Mouse (Mus musculus) limb, embryonic 15.5 days (tissue): Measurements from ENCODE around the gene Hoxc5. TPM values are rescaled to one million over a fixed set of nuclear protein-coding genes. Genes with fewer than 3 reads are reported as not detected.
A peak's percentile ranks its signal among the peaks of the same experiment; 100 is the strongest.

Experiments used
- ATAC-seq: fragments of 200-750 bp; cut with Nextera tagmentation; 2 replicates; pipeline ENCODE4 v1.8.0; 2017; ENCODE audit warnings: low read depth, moderate TSS enrichment; ENCODE audit not compliant: insufficient number of reproducible peaks, low FRiP score, low TSS enrichment
- H3K27ac ChIP-seq: fragments of 300-500 bp; sonication (generic); 2 replicates; pipeline ENCODE4 v1.5.1; 2015; ENCODE audit warnings: moderate library complexity, mild to moderate bottlenecking, inconsistent platforms
- H3K27me3 ChIP-seq: fragments of 300-500 bp; sonication (generic); 2 replicates; pipeline ENCODE4 v1.6.1; 2015; ENCODE audit warnings: inconsistent platforms
- H3K36me3 ChIP-seq: fragments of 300-500 bp; sonication (generic); 2 replicates; pipeline ENCODE4 v1.6.1; 2015; ENCODE audit warnings: inconsistent platforms
- H3K4me1 ChIP-seq: fragments of 300-500 bp; sonication (generic); 2 replicates; pipeline ENCODE4 v1.6.1; 2015; ENCODE audit warnings: inconsistent platforms
- H3K4me2 ChIP-seq: fragments of 300-500 bp; sonication (generic); 2 replicates; pipeline ENCODE4 v1.6.1; 2015; ENCODE audit warnings: mild to moderate bottlenecking, inconsistent platforms
- H3K4me3 ChIP-seq: fragments of 300-500 bp; sonication (generic); 2 replicates; pipeline ENCODE4 v1.5.1; 2015; ENCODE audit warnings: mild to moderate bottlenecking, inconsistent platforms
- H3K9ac ChIP-seq: fragments of 300-500 bp; sonication (generic); 2 replicates; pipeline ENCODE4 v1.6.1; 2015; ENCODE audit warnings: inconsistent platforms
- H3K9me3 ChIP-seq: fragments of 300-500 bp; sonication (generic); 2 replicates; pipeline ENCODE4 v1.6.1; 2016; ENCODE audit warnings: inconsistent platforms
- WGBS: fragments of 180-500 bp; shearing (Covaris S2); methylation state at CpG from one replicate; pipeline ENCODE4 v1.1.7; 2015; 5-methylcytosine and 5-hydroxymethylcytosine counted together
- polyA plus RNA-seq: library from polyadenylated mRNA; unstranded; fragments of >200 nt; fragmentation: Nextera tagmentation; extraction: Ambion mirVana; gene quantifications from 2 replicates; pipeline ENCODE4 v1.2.1, GENCODE M21; 2015

Gene Hoxc5
- polyA plus RNA-seq, 1 experiment from 2014 or later = 2.3 TPM

DNA sequence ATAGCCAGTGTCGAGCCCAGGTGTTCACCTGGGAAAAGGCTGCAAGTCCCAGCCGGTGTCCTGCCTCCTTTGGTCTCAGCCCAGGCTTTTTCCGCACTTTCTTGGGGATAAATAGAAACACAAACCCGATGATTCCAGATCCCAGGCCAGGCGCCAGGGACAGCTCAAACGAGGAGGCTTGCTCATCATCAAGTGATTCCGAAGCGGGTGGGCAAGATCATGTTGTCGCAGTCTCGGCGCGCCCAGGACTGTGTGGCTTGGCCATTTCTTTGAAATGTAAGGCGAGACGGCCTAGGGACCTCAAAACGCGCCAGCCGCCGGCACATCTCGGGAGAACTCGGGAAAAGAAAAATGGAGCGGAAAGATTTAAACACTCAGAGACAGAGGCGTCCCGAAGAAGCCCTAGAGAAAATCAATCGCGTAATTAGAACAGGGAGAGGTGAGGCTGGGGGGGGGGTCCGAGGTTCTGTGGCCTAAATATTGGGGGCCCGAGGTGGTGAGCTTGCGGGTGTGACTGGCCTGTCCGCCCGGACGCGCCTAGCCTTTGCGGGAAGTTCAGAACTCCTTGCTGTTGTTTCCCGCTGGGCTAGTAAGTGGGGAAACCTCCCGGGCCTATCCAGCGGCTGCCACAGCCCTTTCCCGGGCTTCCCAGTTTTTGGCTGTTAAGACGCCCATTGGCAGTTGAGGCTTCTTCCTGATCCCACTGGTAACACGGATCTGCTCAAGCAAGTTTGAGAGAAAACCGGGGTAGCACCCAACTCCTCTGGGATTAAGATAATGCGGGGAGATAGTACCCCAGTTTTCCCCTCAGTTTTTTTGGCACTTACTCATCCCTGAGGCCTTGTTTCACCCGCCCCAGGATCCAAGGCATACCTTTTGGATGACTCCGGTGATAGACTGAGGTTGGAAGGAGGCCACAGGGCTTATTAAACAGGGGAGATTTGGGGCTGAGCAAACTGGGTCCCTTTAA lies 60.3 kb downstream of the Hoxc5 start:
- 0 out of 2 replicates have a peak overlapping the region, but pooled peaks have one; percentile 8 for H3K4me3 ChIP-seq
- no peaks in the 10 kb centered on the region for H3K9me3 ChIP-seq

DNA sequence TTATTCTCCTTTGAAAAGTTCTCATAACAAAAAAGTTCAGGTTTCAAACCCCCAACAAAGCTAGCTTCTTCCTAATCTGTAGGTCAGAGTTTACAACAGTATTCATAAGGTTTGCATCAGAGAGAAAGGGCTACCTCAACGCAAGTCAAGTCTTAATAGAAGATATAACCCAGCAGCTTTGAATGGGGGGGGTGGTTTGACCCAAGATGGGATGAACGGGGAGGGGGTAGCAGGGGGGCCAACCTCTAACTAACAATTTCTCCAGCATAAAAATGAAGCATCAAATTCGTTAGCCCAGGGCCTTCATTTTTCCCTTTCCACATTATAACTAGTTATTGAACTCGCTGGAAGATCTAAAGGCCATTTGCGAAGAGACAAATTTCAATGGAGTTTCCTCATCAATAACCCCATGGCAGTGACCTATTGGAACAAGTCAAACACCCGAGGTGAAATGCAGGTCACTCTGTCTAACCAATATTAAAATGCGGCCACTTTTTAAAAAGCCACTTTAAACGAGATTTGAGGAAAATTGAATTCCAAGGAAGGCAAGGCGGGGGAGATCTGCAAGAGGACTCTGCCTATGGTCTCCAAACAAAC lies 61.8 kb downstream of the Hoxc5 start:
- 38% methylated on average over 9 of the region's 9 CpGs for WGBS
- Histone ChIP-seq H3K27ac (no peak overlapping the region), H3K4me1 (peaks cover 16% of the 10 kb centered on the region), H3K9ac (no peak overlapping the region), H3K4me3 (no peak overlapping the region), H3K9me3 (no peaks in the 10 kb centered on the region), H3K4me2 (no peak overlapping the region), H3K27me3 (peaks cover 90% of the 10 kb centered on the region), H3K36me3 (no peaks in the 10 kb centered on the region)
- ATAC-seq = no peak

More for the DNA sequence above, 60.3 kb downstream of the Hoxc5 start:
- Histone ChIP-seq H3K4me1 (peaks cover 11% of the 10 kb centered on the region), H3K27ac (no peak overlapping the region), H3K9ac (no peak overlapping the region), H3K4me2 (peak overlapping the region; percentile 20; the same call in 1 of the 2 replicates), H3K27me3 (peaks cover 93% of the 10 kb centered on the region), H3K36me3 (no peaks in the 10 kb centered on the region)
- 8% methylated on average over 43 of the region's 43 CpGs for WGBS
- ATAC-seq = no peak

DNA sequence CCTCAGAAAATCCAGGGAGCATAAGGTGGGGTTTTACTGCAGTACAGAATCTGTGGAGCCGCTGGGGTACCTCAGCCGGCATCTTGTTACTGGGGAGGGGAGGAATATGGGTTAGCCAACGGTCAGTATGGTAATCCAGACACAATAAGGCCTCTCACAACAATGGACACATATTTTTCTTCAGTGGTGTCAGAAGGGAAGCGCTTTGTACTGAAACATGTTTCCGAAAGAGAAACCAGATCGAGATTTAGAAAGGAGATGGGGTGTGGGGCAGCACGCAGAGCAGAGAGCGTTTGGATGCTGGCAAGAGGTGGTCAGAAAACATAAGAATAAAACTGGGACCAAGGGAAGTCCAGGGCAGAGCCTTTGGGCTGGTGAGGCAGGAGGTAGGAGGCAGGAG lies 62.9 kb downstream of the Hoxc5 start:
- no peaks in the 10 kb centered on the region for H3K9me3 ChIP-seq
- ATAC-seq = no peak
- H3K4me1 ChIP-seq = peaks cover 27% of the 10 kb centered on the region
- no peak overlapping the region for H3K9ac ChIP-seq
- no peaks in the 10 kb centered on the region for H3K36me3 ChIP-seq
- H3K27ac ChIP-seq = no peak overlapping the region
- no peak overlapping the region for H3K4me3 ChIP-seq
- no peak overlapping the region for H3K4me2 ChIP-seq
- WGBS = 26% methylated on average over 8 of the region's 8 CpGs
- peaks cover 90% of the 10 kb centered on the region for H3K27me3 ChIP-seq

DNA sequence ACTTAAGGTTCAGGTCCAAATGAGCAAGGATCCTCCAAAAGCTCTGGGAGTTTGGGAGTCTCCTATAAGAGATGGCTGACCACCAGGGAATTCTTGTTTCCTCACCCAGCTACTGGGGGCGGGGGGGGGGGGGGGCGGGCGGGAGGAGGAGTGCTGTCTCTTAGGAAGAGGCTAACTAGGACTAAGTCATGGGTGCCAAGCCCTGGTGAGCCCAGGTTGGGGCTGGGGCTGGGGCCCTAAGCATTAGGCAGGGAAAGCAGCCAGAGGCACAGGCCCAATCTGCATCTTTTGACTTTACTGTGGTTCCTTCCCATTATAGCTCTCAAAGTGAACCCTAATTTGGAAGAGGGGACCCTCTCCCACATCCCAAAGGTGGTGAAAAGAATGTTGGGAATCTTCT lies 64.9 kb downstream of the Hoxc5 start:
- H3K4me1 ChIP-seq = peaks cover 26% of the 10 kb centered on the region
- H3K27ac ChIP-seq = no peak overlapping the region
- H3K4me2 ChIP-seq = no peak overlapping the region
- H3K4me3 ChIP-seq = no peak overlapping the region
- H3K36me3 ChIP-seq = no peaks in the 10 kb centered on the region
- no peak for ATAC-seq
- no peaks in the 10 kb centered on the region for H3K9me3 ChIP-seq
- H3K27me3 ChIP-seq = peaks cover 90% of the 10 kb centered on the region
- H3K9ac ChIP-seq = no peak overlapping the region
- WGBS = no CpG with 5 or more reads among the region's 3 CpGs

DNA sequence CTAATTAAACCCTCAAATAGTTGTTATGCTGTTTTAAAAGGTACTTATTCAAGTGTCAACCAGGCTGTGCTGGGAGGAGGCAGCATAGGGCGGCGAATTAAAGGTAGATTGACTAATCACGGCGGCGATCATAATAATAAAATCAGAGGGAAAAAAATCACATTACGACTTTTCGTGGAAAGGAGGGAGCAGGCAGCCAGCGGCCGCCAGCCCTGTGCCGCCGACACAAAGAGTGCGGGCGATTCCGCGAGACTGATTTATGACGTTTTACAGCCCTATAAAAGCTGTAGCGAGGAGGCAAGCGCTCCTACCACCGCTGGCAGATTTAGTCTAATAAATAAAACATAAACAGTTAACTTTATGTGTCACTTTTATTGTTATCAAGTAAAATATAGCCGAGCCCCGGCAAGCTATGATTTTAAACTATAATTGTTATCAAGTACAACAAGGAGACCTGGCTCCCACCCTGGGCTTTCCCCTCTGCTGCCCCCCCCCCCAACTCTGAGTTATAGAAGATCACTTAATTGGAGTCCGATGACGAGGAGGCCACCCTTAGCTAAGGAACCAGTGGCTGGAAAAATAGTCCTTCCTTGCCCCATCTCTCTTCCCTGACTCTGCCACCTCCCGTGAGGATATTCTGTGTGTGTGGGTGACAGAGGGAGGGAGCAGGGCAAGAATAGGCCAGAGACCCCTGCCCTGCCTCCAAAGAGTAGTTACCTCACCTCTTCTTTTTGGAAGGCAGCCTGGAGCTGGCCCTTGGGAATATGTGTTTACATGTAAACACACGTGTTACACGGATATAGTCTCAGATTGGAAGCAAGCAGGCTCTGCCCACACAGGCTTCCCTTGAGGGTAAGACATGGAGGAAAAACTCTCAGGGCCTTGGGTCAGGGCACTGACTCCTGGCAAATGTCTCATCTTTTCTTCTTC lies 65.7 kb downstream of the Hoxc5 start:
- peaks cover 20% of the 10 kb centered on the region for H3K4me1 ChIP-seq
- no peak for ATAC-seq
- H3K4me3 ChIP-seq = no peak overlapping the region
- 4% methylated on average over 26 of the region's 26 CpGs for WGBS
- no peaks in the 10 kb centered on the region for H3K36me3 ChIP-seq
- H3K9ac ChIP-seq = no peak overlapping the region
- H3K4me2 ChIP-seq = no peak overlapping the region
- no peaks in the 10 kb centered on the region for H3K9me3 ChIP-seq
- no peak overlapping the region for H3K27ac ChIP-seq
- H3K27me3 ChIP-seq = peaks cover 90% of the 10 kb centered on the region

DNA sequence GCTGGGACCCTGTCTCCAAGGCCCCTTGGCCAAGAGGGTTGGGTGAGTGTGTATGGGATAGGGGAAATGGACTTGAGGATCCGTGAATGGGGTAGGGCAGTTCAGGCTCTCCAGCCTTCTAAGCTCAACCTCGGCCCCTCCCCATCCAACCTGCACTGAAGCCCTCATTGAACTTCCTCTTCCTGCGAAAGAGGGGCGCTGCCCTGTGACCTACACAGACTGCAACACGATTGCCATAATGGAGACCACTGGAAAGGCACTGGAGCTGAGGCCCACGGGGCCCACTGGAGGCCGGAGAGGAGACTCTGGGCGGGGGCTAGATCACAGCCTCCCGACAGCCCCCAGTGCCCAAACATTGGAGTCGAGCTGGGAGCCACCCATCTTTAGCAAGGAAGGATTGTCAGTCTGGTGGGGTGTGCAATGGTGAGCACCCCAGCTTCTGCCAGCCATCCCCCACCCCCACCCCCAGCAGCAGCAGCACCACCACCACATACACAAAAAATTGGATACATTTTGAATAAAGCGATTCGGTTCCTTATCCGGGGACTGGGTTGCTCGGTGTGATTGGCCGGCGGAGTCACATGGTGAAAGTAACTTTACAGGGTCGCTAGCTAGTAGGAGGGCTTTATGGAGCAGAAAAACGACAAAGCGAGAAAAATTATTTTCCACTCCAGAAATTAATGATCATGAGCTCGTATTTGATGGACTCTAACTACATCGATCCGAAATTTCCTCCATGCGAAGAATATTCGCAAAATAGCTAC lies 67.0 kb downstream of the Hoxc5 start:
- H3K9ac ChIP-seq = no peak overlapping the region
- 7% methylated on average over 24 of the region's 24 CpGs for WGBS
- peak overlapping the region; percentile 39 for H3K4me3 ChIP-seq
- peaks cover 90% of the 10 kb centered on the region for H3K27me3 ChIP-seq
- H3K36me3 ChIP-seq = no peaks in the 10 kb centered on the region
- H3K4me1 ChIP-seq = peaks cover 20% of the 10 kb centered on the region
- H3K4me2 ChIP-seq = peak overlapping the region; percentile 53
- no peaks in the 10 kb centered on the region for H3K9me3 ChIP-seq
- H3K27ac ChIP-seq = no peak overlapping the region
- peak; percentile 10; the same call in 1 of the 2 replicates for ATAC-seq

DNA sequence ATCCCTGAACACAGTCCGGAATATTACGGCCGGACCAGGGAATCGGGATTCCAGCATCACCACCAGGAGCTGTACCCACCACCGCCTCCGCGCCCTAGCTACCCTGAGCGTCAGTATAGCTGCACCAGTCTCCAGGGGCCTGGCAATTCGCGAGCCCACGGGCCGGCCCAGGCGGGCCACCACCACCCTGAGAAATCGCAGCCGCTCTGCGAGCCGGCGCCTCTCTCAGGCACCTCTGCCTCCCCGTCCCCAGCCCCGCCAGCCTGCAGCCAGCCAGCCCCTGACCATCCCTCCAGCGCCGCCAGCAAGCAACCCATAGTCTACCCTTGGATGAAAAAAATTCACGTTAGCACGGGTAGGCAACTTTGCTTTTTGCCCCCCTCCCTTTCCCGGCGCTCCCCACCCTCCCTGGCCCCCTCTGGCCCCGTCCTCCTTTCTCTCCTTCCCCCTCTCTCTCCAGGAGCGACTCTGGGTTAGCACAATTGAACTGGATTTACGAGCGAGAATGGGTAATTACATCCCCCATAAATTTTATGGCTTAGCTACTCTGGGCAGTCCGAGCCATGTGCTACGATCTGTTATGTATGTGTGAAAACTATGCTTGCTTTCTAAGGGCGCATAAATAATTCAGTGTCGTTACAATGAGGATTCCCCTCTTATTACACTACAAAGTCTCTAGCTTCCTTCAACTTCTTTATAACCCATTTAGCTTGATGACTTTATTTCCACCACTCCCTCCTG lies 67.7 kb downstream of the Hoxc5 start:
- Histone ChIP-seq H3K9me3 (no peaks in the 10 kb centered on the region), H3K4me2 (peak overlapping the region; percentile 53), H3K27ac (no peak overlapping the region), H3K4me1 (peaks cover 20% of the 10 kb centered on the region), H3K9ac (no peak overlapping the region), H3K36me3 (no peaks in the 10 kb centered on the region), H3K27me3 (peaks cover 95% of the 10 kb centered on the region), H3K4me3 (peak overlapping the region; percentile 39)
- no peak for ATAC-seq
- 5% methylated on average over 34 of the region's 34 CpGs for WGBS

DNA sequence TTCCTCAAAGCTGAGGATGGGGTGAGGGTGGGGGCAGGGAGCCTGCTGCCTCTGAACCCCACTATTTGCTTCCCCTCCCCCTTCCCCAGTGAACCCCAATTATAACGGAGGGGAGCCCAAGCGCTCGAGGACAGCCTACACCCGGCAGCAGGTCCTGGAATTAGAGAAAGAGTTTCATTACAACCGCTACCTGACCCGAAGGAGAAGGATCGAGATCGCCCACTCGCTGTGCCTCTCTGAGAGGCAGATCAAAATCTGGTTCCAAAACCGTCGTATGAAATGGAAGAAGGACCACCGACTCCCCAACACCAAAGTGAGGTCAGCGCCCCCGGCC lies 68.3 kb downstream of the Hoxc5 start:
- peaks cover 22% of the 10 kb centered on the region for H3K4me1 ChIP-seq
- no peaks in the 10 kb centered on the region for H3K36me3 ChIP-seq
- WGBS = 9% methylated on average over 14 of the region's 14 CpGs
- peaks cover 95% of the 10 kb centered on the region for H3K27me3 ChIP-seq
- no peak overlapping the region for H3K27ac ChIP-seq
- ATAC-seq = no peak
- H3K9me3 ChIP-seq = no peaks in the 10 kb centered on the region
- peak overlapping the region; percentile 53; the same call in 1 of the 2 replicates for H3K4me2 ChIP-seq
- no peak overlapping the region for H3K9ac ChIP-seq
- H3K4me3 ChIP-seq = peak overlapping the region; percentile 39

DNA sequence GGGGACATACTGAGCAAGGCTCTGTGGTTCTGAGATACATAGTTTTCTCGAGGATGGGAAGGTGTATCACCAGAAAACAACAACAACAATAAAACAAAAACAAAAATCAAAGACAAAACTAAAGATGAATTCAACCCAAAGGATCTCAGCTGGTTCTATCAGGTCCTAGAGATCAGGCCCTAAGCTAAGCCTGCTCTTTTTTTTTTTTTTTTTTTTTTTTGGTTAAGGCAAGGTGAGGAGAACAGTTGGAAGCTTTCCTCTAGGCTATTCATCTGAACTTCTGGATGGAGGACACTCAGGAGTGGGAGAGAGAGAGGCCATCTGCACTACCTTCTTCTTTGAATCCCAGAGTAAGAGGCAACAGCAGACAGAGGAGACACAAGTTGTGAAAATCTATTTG lies 70.3 kb downstream of the Hoxc5 start:
- Histone ChIP-seq H3K9me3 (no peaks in the 10 kb centered on the region), H3K36me3 (no peaks in the 10 kb centered on the region), H3K27ac (no peak overlapping the region), H3K4me1 (peaks cover 34% of the 10 kb centered on the region), H3K27me3 (peaks cover 96% of the 10 kb centered on the region), H3K9ac (no peak overlapping the region), H3K4me2 (no peak overlapping the region), H3K4me3 (no peak overlapping the region)
- 46% methylated on average over 1 of the region's 1 CpGs for WGBS
- no peak for ATAC-seq

DNA sequence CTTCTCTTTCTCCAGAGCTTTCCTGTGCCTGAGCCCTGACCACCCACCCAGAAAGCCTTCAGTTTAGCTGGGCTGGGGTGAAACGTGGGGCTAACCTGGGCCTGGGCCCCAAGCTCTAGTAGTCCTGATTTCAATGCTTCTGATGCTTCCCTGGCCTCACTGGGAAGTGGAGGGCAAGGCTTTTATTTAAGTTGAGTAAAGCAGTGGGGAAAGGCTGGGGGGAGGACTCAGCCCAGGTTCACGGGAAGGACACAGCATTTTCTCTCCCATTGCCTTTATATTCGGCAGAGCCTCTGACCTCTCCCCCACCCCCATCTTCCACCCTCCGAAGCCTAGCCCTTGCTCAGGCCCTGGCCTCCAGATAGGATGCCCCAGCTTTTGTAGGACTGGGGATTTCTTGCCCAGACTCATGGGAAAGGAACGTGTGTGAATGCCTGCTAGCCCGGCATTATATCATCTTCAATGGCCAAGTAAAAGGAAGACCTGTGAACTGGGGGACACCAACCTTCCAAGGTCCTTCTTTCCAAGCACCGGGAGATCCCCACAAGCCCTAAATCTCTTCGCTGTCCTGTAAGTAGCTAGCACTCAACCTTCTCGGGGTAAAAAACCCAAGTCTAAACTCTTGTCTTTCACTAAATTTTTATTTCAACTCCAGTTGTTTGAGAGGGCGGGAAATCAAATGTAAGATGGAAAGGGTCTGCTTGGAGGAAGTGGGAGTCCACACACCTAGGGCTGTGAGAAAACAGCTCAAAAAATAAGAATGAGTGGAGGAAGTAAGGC lies 71.6 kb downstream of the Hoxc5 start:
- WGBS = 38% methylated on average over 10 of the region's 10 CpGs
- Histone ChIP-seq H3K4me3 (no peak overlapping the region), H3K9ac (no peak overlapping the region), H3K36me3 (no peaks in the 10 kb centered on the region), H3K27ac (no peak overlapping the region), H3K4me1 (peaks cover 30% of the 10 kb centered on the region), H3K4me2 (no peak overlapping the region), H3K27me3 (peaks cover 100% of the 10 kb centered on the region), H3K9me3 (no peaks in the 10 kb centered on the region)
- no peak for ATAC-seq
